In the genomic region with DNA sequence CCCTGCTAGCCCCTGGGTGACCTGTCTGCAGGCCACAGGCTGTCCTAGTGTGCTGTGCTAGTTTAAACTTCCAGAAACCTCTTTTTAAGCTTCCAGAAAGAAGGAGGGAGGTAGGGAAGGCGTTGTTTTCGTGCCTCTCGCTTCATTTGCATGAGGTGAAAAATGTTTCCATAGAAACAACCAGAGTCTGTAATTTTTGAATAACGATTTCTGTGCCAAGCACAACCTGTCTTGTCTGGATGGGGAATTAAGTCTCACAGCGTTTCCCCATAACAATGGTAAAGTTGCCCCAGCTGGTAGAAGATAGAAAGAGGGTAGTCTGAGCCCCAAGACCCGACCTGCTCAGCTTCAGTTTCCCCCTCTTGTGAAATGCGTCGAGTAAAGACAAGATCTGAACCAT, we compare ENCODE assay signal across 10 mouse cellular contexts. TPM values are rescaled to one million over a fixed set of nuclear protein-coding genes. Genes with fewer than 3 reads are reported as not detected.
A peak's percentile ranks its signal among the peaks of the same experiment; 100 is the strongest.
DNase-seq lines count a peak whose midpoint lies in the region; ATAC-seq lines count a peak whose summit lies in the region.
"Had no signal": no experiment of that assay in that cellular context is flagged by ENCODE, and none has a peak within 500 bp of the region (broad histone marks: within the 10 kb centered on the region; RNA-seq: fewer than 3 reads in every experiment).

No protein-coding gene starts in this region.

- no peak for ATAC-seq in forebrain, embryonic 11.5 days (replicated peaks; ENCODE audit: low FRiP score)
- ATAC-seq in neural tube, embryonic 13.5 days (ENCODE audit: low read depth): no peak
- ATAC-seq: inflammation-experienced regulatory T-cells, adult 6 months had no signal

- DNase-seq in left cerebral cortex, postnatal 14 days (ENCODE audit: low spot score in 2 of 2): peak; percentile 44 to 65
- DNase-seq in left cerebral cortex, postnatal 36 days (ENCODE audit: low spot score in 2 of 2): no peak
- DNase-seq in forebrain, embryonic 11.5 days (ENCODE audit: low spot score): no peak
- no peak for DNase-seq in limb, embryonic 10.5 days (ENCODE audit: low spot score)
- no peak for DNase-seq in layer of hippocampus, adult 11-12 months (ENCODE audit: low spot score)
- DNase-seq in yolk sac, embryonic 10.5 days (ENCODE audit: low spot score): no peak

- H3K36me3 ChIP-seq in forebrain, embryonic 11.5 days (ENCODE audit: control insufficient read depth, insufficient read depth, low read length): no peaks in the 10 kb centered on the region
- no peaks in the 10 kb centered on the region for H3K36me3 ChIP-seq in limb, embryonic 10.5 days
- H3K36me3 ChIP-seq in neural tube, embryonic 13.5 days: no peaks in the 10 kb centered on the region
- H3K36me3 ChIP-seq: liver, embryonic 13.5 days had no signal

- intact Hi-C loops in left cerebral cortex, postnatal 14 days (cut with DNase I): loop anchor here (5.0 to 10.0 kb wide), 2 partner anchors 326 to 439 kb away; a partner anchor contains a TSS
- intact Hi-C loops in left cerebral cortex, postnatal 36 days (cut with DNase I): loop anchor here (5.0 to 10.0 kb wide), 2 partner anchors 439 to 491 kb away; no protein-coding TSS in a partner anchor

- no peak overlapping the region for H3K4me3 ChIP-seq in forebrain, embryonic 11.5 days (ENCODE audit: low read depth, low read length)
- peak overlapping the region; percentile 28 for H3K4me3 ChIP-seq in limb, embryonic 10.5 days
- H3K4me3 ChIP-seq in neural tube, embryonic 13.5 days: no peak overlapping the region
- H3K4me3 ChIP-seq: liver, embryonic 13.5 days had no signal

- H3K4me1 ChIP-seq in forebrain, embryonic 11.5 days (replicated peaks; ENCODE audit: control insufficient read depth, insufficient read depth, low read length): peaks cover 10% of the 10 kb centered on the region; the same call in 1 of the 2 replicates
- peaks cover 33% of the 10 kb centered on the region for H3K4me1 ChIP-seq in limb, embryonic 10.5 days
- H3K4me1 ChIP-seq in neural tube, embryonic 13.5 days (replicated peaks): peaks cover 41% of the 10 kb centered on the region
- H3K4me1 ChIP-seq: liver, embryonic 13.5 days had no signal

- H3K27me3 ChIP-seq in forebrain, embryonic 11.5 days (ENCODE audit: control insufficient read depth, insufficient read depth, low read length): peaks cover 4% of the 10 kb centered on the region; the same call in 1 of the 2 replicates
- H3K27me3 ChIP-seq in limb, embryonic 10.5 days (ENCODE audit: low read depth, poor library complexity, severe bottlenecking): peaks cover 30% of the 10 kb centered on the region
- H3K27me3 ChIP-seq in neural tube, embryonic 13.5 days: peaks cover 6% of the 10 kb centered on the region; the same call in 1 of the 2 replicates

- H3K27ac ChIP-seq in forebrain, embryonic 11.5 days (ENCODE audit: low read depth, low read length): no peak overlapping the region
- H3K27ac ChIP-seq in limb, embryonic 10.5 days: no peak overlapping the region
- H3K27ac ChIP-seq in neural tube, embryonic 13.5 days (replicated peaks): no peak overlapping the region
- H3K27ac ChIP-seq: liver, embryonic 13.5 days had no signal

- H3K9me3 ChIP-seq in forebrain, embryonic 11.5 days (ENCODE audit: control insufficient read depth, low read length): no peaks in the 10 kb centered on the region
- no peaks in the 10 kb centered on the region for H3K9me3 ChIP-seq in limb, embryonic 10.5 days (replicated peaks)
- H3K9me3 ChIP-seq in neural tube, embryonic 13.5 days: no peaks in the 10 kb centered on the region
- H3K9me3 ChIP-seq: liver, embryonic 13.5 days had no signal

- WGBS in forebrain, embryonic 11.5 days: 31% methylated on average over 8 of the region's 8 CpGs
- WGBS in limb, embryonic 10.5 days: 51% methylated on average over 8 of the region's 8 CpGs
- WGBS in neural tube, embryonic 13.5 days: 40% methylated on average over 8 of the region's 8 CpGs

- peak overlapping the region; percentile 40 for H3K4me2 ChIP-seq in forebrain, embryonic 11.5 days (ENCODE audit: low read depth, low read length, severe bottlenecking)
- 0 out of 2 replicates have a peak overlapping the region, but pooled peaks have one; percentile 21 for H3K4me2 ChIP-seq in neural tube, embryonic 13.5 days
- H3K4me2 ChIP-seq: liver, embryonic 13.5 days had no signal

- peak overlapping the region; percentile 39; the same call in 1 of the 2 replicates for H3K9ac ChIP-seq in forebrain, embryonic 11.5 days (ENCODE audit: low read length)
- no peak overlapping the region for H3K9ac ChIP-seq in neural tube, embryonic 13.5 days
- H3K9ac ChIP-seq: liver, embryonic 13.5 days had no signal

RNA-seq across cellular contexts. Expression of a gene that starts 59.3 kb away (rescaled TPM):
- total RNA-seq in left cerebral cortex, postnatal 14 days (2021): 1 to 10 TPM; 1.2 to 5.0 TPM
- 1 to 10 TPM; 1.8 to 5.6 TPM for total RNA-seq in left cerebral cortex, postnatal 36 days (2021)
- 169 and 191 TPM in 2 replicates for polyA plus RNA-seq in forebrain, embryonic 11.5 days (2014; fragmentation: Nextera tagmentation; extraction: Ambion mirVana)
- polyA plus RNA-seq in limb, embryonic 10.5 days (2016; fragmentation: Nextera tagmentation; extraction: Ambion mirVana): 106 and 159 TPM in 2 replicates
- polyA plus RNA-seq in neural tube, embryonic 13.5 days (2015; fragmentation: Nextera tagmentation; extraction: Ambion mirVana): 77.7 and 96.5 TPM in 2 replicates
- total RNA-seq: megakaryocyte-erythroid progenitor cell, adult 5-6 weeks had no signal
- polyA plus RNA-seq: inflammation-experienced regulatory T-cells, adult 6 months had no signal

Comparison
In these comparisons a context has a peak if more than half of its experiments do, and no peak if none do; other contexts are left out.
1. DNase-seq: peak in left cerebral cortex, postnatal 14 days (2 of 2); none in left cerebral cortex, postnatal 36 days (0 of 2), forebrain, embryonic 11.5 days (single experiment), limb, embryonic 10.5 days (single experiment), layer of hippocampus, adult 11-12 months (single experiment) and yolk sac, embryonic 10.5 days (single experiment).